Mouse (Mus musculus) embryo, embryonic 11 days (tissue): Measurements from ENCODE around the gene Dst.

Experiments
- DNase-seq: peaks from one replicate; pipeline ENCODE4 v3.0.0-alpha.2; 2015

The Dst gene

DNA sequence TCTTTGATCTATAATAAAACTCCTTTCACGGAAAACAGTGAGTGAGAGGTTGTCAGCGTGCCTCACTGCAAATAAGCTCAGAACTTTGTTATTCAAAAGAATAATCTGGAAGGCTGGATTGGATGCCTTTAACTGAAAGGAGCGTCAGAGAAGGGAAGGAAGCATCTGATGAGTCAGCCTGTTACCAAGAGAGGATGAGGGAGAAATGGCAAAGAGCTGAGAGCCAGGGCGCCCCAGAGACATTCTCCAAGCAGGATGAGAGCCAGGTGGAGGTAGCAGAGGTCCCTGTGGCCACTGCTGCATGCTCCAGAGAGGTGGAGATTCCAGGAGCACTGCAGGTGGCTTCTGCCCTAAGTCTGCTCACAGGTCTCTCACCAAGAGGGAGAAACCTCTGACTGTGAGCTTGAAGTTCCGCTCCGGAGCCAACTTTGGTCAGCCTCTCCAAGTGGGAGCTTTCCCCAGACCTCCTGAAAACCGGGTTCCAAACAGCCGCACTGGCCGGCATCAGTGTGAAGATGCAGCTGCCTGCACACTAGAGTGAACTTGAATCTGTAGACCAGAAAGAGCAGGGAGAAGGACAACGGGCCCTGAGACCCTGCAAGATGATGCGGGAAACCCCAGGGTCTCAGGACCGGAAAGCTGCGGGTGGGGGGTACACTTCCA is 231.3 kb downstream of the Dst start:
- no peak for DNase-seq

DNA sequence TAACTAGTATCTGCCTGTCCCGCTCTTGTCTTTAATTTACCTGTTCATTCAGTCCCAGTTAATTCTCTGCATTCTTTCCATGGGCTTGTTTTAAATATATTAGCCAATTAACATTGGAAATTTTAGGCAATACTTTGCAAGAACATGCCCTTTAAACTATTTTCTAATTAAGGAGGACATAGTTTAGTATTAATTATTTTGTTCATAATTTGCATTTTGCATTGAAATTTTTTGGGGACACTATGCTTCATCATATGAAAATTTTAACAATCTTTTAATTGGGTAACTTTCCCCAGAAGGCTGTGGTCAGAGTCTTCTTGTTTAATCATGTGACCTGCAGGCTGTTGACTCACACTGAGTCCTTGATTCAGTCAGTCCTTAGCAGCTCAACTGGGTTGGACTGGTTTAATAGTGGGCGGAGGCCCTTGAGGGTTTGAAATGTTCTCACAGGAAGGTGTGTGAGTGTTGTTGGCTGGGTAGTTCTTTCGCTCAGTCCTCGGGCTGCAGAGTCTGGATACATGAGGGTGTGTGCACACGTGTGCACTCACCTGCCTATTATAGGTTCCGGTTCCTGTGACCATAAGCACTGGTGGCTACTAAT is 231.9 kb downstream of the Dst start:
- DNase-seq: no peak

DNA sequence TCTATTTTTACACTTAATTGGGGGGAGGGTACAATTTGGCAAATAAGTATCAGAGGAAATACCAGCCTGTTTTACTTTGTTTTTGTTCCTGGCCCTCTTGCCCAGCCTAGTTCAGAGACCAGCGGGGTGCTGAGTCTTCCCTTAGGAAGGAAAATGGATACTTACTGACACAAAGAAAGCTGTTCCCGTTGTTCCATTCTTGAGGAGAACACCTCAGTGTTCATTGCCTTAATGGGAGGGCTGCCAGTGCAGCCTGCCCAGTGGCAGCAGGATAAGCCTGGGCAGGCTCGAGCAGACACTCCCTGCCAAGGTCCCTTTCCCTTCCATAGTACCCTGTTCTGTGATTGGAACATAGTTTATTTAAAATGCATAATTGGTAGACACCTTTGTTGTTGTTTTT is 232.7 kb downstream of the Dst start:
- no peak for DNase-seq

DNA sequence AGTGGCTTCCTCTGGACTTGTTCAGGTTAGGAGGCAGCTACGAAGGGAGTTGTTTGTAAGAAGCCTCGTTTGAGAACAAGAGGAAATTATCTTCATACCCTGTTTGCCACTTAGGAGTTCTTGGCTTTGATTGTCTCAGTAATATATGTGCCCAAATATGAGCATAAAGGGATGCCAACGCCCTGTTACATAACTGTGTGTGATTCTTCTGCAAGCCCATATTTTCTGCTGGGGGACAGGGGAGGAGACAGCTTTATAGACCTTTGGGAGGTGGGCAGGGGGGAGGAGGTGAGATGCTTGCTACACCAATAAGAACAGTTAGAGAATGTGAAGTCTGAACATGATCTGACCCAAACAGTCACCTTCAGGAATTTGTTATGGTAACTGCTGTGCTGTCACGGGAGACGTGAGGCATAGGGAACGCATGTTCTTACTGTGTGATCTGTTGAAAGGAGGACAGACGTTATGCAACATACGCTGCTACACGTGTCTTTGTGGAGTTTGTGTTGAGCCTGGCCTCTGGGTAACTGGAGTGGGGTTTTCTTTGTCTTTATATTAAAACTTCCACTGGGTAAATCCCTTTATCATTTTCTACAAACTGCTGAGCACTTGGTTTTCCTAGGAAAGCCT is 235.0 kb downstream of the Dst start:
- DNase-seq: no peak

DNA sequence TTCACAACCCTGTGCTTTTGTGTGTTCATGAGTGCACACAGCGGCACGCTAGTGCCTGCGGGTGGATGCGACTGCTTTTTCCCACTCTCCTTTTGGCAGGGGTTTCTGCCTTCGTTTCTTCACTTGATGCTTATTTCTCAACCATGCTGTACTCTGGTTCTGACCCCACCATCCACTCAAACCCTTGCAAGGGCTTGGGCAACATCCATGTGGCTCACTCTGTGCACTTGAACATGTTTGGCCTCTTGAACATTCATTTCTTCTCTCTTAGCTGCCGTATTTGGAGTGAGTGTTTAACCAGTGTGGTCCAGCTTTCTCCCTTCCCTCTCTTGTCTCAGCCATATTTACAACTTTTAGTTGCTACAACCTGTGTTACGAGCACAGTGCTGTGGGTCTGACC is 236.8 kb downstream of the Dst start:
- DNase-seq: no peak

DNA sequence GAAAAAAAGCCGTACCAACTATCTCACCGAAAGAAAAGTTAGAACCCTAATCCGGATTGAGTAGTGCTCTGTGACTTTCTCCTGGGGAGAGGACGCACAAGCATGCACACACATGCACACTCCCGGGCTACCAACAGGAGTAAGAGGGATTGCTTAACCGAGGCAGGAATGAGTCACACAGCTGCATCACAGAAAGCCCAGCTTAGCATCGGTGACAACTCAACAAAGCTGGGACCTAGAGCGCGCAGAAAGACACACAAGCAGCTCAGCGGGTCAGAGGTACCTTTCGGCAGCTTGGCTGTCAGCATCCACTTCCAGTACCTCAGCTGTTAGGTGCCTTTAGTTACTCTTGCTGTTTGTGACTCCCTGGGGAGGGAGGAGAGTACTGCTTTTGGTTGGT is 240.0 kb downstream of the Dst start:
- no peak for DNase-seq

DNA sequence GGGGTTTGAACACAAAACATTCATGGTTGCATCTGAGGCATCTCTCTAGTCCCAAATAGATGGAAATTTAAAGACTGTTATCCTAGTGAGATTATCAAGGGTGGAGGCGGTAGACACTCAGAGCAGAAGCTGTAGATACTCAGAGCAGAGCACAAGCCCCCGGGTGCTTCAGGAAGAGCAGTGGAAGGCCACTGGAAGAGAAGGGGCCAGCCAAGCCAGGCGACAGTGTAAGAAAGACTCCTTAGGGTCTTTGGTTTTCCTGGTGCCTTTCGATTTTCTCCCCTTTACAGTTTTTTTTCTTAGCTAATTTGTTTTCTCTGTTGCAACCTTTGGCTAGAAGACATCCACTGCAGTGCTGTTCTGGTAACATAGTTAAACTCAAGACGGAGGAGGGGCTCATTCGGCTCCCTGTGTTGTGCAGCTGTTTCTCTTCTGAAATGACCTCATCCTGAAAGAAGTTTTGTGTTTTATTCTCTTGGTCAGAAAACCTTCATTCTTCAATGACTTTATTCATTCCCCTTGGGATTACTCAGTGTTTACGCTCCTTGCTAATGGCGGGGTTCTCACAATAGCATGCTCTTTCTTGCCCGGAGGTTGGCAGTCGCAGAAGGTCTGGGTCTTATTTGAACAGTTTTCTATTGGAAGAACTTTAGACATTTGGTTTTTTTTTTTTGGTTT is 242.5 kb downstream of the Dst start:
- peak; percentile 43 for DNase-seq

DNA sequence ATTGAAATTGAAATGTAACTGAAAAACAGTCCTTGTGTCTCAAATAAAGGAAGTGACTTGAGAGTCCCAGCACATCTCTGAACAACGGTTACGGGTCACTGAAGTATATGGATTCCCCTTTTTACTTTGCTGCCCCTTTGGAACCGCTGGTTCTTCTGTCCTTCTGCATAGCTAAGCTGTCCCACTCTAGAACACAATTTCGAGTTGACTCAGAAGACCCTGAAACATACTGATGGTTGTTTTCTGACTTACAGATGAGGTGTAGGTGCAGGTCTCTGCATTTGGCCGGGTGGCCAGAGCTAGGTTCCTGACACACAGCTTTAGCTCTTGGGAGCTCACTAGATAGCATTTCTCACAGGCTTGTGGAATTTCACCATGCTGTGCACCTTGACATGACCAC is 244.7 kb downstream of the Dst start:
- no peak for DNase-seq

DNA sequence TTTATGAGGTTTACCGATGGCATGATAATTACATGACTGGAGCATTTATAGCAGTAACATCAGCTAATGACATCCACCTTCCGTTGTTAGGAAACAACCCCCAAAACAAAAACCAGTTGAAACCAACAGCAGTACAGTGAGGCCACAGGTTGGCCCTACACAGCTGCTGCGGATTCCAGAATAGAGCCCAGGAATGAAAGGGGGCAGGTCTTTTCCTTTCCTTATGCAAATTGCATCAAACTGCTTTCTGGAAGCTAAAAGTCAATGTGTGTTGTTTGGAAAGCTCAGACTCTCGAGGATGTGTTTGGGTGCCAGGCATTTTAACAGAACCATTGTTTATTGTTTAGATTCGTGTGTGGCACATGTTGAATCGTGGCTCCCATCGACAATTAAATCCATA is 248.0 kb downstream of the Dst start:
- DNase-seq: no peak

DNA sequence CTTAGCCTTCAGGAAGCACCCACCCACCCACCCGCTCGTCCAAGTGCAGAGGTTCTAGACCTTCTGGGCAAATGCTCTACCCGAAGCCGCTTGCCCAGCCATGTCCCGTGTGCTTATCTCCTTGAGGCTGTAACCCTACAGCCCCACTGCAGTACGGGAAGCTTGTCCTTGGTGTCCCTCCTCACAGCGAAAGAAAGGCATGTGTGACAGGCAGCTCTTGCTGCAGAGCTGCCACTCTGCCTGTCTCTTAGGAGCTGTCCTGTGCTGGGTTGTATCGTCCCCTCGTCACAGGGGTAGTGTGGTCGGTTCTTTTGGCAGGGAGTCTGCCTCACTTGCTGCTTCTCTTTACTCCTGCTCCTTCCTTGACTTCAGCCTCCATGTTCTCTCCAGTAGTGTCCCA is 249.7 kb downstream of the Dst start:
- DNase-seq: no peak

DNA sequence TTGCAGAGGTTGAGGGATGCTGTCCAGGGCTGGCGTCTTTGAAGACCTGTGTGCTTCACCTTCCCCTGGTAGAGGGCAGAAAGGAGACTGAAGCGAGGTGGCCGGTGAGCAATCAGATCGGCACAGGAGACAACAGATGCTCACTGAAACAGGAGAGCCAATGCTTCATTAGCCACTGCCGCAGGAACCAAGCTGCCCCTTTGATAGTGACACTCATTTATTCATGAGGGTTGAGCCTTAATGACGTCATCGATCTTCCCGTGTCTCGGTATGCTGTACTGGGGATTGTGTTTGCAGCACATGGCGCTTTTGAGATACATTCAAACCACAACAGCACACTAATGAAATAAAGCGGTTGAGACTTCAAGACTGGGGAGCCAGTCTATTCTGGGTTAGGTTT is 250.8 kb downstream of the Dst start:
- DNase-seq: no peak

DNA sequence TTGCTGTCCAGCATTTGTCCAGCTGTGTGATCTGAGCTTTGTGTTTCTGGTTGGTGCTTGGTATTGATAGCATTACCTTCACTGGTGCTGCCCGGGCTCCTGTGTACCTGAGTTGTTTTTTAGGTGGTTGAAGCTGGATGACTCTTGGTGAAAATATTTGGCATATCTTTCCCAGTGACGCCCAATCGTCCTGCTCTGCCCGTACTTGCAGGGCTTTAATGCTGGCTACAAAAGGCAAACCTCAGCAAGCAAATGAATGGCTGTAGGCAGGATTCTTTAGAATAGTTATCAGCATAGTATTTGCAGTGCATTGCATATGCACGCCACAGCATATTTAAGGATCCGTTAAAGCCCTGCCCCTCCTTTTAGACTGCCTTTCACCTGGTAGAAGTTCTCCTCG is 251.9 kb downstream of the Dst start:
- DNase-seq: no peak

DNA sequence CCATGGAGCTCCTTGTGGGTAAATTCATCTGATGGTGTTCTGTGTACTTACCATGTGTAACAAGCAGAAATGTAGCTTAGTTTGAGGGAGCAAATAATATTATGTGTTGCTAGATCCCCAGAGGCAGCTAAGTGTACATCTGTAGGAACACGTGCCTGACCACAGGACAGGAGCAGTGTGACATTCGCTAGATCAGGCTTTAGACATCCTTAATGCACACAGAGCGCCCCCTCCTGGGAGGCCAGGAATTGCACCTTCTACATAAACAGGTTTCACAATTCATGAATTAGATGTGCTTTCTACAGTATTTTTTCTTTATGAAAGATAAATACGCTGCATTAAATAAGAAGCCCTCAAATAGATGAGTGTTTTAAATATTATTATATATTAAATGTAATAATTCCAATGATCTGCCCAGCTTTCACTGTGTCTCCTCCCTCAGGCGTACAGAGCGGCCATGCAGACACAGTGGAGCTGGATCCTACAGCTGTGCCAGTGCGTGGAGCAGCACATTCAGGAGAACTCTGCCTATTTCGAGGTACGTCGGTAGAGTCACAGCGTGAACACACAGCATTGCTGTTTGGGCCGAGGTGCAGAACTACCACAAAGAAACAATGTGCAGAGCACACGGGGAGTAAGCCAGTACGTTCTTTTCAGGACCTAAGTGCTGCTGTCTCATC is 256.7 kb downstream of the Dst start:
- DNase-seq: peak; percentile 84

DNA sequence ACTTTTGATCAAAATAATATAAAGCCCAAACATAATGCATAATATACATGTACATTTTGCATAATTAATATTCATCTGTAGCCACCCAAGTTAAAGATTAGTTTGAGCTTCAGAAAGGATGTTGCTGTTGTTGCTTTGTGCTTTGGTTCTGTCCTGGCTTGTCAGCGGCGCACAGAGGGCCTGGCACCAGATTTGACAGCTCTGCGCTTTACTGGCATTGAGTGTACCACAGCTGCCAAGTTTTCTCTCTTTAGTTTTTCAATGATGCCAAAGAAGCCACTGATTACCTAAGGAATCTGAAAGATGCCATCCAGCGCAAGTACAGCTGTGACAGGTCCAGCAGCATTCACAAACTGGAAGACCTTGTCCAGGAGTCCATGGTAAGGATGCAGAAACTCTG is 257.9 kb downstream of the Dst start:
- DNase-seq: no peak

DNA sequence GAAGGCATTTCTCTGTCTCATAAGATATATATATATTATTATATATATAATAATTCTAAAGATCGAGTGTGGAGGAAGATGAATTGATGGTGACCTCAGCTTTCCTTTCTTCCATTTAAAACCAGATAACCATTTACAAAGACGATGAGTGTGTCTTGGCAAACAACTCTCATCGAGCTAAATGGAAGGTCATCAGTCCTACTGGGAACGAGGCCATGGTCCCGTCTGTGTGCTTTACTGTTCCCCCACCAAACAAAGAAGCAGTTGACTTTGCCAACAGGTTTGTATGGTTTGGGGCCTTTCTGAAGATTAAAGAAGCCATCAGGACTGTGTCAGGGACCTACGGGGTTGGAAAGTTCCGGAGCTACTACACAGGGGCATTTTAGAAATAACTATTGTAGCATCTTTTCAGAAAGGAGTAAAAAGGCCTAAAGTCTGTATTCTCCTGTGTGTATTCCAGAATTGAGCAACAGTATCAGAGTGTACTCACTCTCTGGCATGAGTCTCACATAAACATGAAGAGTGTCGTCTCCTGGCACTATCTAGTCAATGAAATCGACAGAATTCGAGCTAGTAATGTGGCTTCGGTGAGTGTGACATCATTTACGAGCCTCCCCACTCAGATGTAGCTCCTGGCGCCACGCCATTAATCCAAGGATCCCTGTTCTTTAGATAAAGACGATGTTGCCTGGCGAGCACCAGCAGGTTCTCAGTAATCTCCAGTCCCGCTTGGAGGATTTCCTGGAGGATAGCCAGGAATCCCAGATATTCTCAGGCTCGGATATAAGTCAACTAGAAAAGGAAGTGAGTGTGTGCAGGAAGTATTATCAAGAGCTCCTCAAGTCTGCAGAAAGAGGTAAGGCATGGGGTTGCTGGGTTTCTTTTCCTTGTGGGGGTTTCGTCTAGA is 259.4 kb downstream of the Dst start:
- no peak for DNase-seq

DNA sequence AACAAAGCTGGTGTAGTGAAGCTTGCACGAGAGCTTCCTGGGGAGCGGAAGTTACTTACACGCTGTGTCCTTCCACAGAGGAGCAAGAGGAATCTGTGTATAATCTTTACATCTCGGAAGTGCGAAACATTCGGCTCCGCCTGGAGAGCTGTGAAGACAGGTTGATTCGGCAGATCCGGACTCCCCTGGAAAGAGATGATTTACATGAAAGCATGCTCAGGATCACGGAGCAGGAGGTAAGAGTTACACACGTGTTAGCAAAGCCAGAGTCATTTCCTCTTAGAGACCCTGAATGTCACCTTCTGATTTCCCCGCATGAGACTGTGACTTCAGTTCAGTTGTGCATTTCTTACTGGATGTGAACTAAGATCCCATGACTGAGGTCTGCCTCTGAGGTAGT is 261.1 kb downstream of the Dst start:
- no peak for DNase-seq

DNA sequence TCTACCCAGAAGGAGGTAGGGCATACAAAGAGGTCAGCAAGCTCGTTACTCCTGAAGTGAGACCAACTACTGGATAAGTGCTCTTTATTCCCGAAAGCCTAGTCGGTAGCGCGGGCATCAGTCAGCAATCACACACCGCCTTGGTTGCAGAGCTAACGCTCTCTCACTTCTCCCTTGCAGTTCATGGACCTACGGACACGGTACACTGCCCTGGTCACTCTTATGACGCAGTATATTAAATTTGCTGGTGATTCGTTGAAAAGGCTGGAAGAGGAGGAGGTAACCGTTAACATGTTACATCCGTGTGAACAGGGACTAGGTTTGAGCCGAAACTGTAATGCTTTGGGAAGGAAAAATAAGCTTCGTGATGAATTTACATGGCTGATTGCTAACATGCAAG is 266.5 kb downstream of the Dst start:
- no peak for DNase-seq

DNA sequence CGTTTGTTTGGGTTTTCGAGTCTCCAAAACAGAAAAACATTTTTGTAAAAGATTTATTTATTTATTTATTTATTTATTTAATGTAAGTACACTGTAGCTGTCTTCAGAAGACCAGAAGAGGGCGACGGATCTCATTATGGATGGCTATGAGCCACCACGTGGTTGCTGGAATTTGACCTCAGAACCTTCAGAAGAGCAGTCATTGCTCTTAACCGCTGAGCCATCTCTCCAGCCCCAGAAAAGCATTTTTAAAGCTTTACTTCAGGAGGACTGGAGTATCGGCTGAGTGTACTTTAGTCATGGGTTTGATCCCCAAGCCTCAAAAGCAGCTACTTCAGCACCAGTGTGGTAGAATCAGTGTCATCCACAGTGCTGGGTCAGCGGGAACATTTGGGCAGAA is 266.9 kb downstream of the Dst start:
- no peak for DNase-seq

DNA sequence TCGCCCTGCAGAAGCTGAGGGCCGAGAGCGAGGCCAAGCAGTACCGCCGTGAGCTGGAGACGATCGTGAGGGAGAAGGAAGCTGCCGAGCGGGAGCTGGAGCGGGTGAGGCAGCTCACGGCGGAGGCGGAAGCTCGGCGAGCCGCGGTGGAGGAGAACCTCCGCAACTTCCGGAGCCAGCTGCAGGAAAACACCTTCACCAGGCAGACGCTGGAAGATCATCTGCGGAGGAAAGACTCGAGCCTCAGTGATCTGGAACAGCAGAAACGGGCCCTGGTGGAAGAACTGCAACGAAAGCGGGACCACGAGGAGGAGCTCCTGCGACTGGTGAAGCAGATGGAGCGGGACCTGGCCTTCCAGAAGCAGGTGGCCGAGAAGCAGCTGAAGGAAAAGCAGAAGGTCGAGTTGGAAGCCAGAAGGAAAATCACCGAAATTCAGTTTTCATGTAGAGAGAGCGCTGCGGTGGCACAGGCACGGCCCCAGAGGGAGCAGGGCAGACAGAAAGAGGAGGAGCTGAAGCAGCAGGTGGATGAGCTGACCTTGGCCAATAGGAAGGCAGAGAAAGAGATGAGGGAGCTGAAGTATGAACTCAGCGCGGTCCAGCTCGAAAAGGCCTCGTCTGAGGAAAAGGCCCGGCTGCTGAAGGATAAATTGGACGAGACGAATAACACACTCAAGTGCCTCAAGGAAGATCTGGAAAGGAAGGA is 270.1 kb downstream of the Dst start:
- DNase-seq: no peak

DNA sequence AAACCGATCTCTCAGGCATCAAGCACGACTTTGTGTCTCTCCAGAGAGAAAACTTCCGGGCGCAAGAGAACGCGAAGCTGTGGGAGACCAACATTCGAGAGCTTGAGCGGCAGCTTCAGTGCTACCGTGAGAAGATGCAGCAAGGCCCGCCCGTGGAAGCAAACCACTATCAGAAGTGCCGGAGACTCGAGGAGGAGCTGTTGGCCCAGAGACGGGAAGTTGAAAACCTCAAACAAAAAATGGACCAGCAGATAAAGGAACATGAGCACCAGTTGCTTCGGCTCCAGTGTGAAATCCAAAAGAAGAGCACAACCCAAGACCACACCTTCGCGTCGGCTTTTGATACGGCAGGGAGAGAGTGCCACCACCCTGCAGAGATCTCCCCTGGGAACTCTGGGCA is 271.7 kb downstream of the Dst start:
- DNase-seq: no peak

DNA sequence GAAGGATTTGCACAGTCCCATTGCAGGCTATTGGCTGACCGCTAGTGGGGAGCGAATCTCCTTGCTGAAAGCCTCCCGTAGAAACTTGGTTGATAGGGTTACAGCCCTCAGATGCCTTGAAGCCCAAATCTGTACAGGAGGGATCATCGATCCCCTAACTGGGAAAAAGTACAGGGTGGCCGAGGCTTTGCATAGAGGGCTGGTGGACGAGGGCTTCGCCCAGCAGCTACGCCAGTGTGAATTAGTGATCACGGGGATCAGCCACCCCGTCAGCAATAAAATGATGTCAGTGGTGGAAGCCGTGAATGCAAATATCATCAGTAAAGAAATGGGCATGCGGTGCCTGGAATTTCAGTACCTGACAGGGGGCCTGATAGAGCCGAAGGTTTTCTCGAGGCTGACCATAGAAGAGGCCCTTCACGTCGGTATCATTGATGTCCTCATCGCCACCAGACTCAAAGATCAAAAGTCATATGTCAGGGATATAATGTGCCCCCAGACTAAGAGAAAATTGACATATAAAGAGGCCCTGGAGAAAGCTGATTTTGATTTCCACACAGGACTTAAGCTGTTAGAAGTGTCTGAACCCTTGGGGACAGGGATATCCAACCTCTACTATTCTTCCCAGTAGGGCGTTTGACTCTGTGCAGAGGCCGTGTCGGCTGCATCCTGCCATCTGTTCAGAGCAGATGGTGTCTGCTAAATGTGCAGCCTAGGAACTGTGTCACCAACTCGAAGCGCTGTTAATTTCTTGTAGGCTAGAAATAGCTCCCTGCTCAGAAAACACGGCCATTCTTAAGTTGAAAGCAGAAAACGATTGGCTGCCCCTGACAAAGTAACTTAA is 274.6 kb downstream of the Dst start:
- peak; percentile 55 for DNase-seq
